Mouse (Mus musculus): ENCODE data around the gene Fam20b.

The Fam20b gene

DNA sequence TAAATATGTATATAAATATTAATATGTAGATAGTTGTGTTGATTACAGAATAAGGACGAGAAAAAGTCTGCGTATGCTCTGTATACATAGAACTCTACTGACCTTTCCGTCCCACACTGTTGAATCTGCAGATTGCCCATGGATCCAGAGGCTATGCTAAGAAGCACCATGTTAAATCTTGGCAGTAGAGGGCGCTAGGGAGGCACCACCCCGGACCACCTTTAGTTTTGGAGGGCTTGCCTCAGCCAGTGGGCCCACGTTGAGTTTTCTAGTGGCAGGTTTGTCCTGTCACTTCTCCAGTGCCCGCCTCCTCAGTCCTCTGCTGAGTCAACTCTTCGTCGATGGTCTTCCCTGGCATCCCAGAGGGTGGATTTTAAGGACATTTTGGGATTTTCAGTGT lies 11.9 kb upstream of the Fam20b start:
- in situ Hi-C loops (cut with MboI): loop anchor here (25.0 kb wide), 1 partner anchor 706 kb away; no protein-coding TSS in a partner anchor

- in situ Hi-C loops (cut with MboI): loop anchor here (25.0 kb wide), 1 partner anchor 710 kb away; no protein-coding TSS in a partner anchor
Measured at GRCm38 (mm10) chr1:156727234-156728108, 8.6 kb upstream of the Fam20b start.

GRCm38 (mm10) chr1:156722089-156722488 lies 3.2 kb upstream of the Fam20b start:
- in situ Hi-C loops (cut with MboI): no loop called here

DNA sequence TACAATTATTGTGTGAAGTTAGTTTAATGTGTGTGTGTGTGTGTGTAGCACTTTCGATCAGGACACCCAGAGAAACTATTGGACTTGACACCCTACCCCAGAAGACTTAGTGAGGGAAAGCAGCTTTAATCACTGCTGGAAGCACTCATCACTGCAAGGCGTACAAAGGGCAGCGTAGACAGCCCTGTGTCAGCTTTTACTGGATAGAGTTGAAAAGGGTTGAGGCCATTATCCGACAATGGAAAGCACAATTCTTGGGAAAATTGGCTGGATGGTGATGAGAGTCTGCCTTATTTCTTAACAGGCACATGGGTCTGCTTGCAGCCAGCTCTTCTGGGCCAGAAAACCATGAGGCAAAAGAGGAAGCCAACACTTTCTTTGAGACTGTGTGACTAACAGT lies 1.2 kb upstream of the Fam20b start:
- in situ Hi-C loops (cut with MboI): no loop called here

- in situ Hi-C loops (cut with MboI): no loop called here
Measured at GRCm38 (mm10) chr1:156718286-156718949, 468 bp downstream of the Fam20b start.

- in situ Hi-C loops (cut with MboI): no loop called here
Measured at GRCm38 (mm10) chr1:156717751-156718285, 1.1 kb downstream of the Fam20b start.

GRCm38 (mm10) chr1:156716681-156717080 lies 2.2 kb downstream of the Fam20b start:
- in situ Hi-C loops (cut with MboI): no loop called here

GRCm38 (mm10) chr1:156710472-156711098 lies 8.3 kb downstream of the Fam20b start:
- in situ Hi-C loops (cut with MboI): no loop called here

DNA sequence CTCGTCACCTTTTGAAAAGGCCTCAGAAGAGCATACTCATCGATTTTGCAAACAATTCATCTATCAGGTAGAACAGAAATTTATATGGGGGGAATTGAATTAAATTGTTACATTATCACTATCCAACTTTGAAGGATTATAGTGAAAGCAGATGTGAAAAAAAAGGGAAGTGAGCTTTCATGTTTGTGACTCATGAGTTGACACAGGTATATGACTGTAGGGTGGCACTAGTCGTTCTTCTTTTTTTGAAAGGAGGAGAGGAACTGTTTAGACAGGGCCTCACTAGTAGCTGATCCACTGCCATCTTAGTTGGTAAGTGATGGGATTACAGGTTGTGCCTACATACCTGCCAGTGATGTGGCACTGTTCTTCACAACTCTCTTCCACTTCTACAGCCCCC lies 10.2 kb downstream of the Fam20b start:
- in situ Hi-C loops (cut with MboI): no loop called here

GRCm38 (mm10) chr1:156705696-156706285 lies 13.1 kb downstream of the Fam20b start:
- in situ Hi-C loops (cut with MboI): no loop called here

DNA sequence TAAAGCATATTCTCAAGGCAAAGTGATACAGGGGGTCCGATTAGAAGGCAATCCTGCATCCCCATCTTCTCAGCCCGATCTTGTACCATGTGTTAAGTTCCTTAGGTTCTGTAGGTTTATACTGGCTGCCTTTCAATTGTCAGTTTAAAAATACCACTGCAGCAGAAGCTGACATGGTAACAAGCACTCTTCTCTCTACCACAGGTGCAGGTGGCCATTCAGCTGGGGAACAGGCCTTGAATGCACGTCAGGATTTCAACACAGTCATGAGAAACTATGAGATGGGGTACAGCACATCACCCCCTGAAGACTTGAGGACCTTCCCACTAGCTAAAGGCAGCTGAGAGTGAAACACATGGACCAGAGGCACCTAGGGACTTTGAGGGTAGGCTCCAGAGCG lies 15.4 kb downstream of the Fam20b start:
- in situ Hi-C loops (cut with MboI): no loop called here

GRCm38 (mm10) chr1:156702151-156702550 lies 16.7 kb downstream of the Fam20b start:
- in situ Hi-C loops (cut with MboI): no loop called here

DNA sequence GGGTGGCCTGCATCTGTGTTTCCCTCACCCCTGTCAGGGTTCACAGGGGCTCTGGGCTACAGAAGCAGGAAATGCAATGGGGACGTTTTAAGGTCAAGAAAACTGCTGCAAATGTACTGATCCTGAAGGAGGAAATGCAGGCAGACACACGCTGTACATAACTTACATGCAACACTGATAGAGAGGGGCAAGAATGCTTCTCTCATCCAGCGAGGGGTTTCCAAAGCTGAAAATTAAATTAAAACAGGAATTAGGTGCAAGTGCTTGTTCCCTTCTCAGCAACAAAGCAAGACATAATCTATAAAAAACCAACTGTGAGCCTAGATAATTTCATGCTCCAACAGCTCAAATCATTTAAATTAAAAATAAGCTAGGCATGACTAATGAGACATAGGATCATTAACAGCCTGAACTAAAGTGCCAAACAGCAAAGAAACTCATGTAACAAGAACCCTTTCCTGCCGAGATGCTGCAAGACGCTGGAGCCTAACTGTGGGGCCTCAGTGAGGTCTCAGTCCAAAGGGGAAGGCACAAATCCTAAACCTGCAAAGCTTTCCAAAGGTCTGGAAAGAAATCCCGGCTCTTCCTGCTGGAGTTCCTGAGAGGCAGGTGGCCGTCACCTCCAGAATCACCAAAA lies 32.7 kb downstream of the Fam20b start:
- in situ Hi-C loops (cut with MboI): no loop called here

- in situ Hi-C loops (cut with MboI): no loop called here
Measured at GRCm38 (mm10) chr1:156679599-156679998, 39.3 kb downstream of the Fam20b start.

DNA sequence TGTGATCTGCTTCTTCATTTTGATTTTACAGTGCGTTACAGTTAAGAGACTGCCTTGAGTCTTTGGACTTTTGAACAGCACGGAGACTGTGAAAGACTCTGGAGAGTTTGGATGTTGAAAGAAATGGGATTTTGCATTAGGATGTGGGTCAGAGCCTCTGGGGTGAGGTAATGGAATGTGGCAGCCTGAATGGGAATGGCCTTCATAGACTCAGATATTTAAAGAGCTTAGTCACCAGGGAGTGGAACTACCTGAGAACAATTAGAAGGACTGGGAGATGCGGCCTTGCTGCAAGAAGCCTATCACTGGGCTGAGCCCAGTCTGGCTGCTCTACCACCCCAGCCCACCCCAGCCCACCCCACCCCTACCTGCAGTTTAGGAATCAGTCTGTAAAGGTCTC lies 41.7 kb downstream of the Fam20b start:
- in situ Hi-C loops (cut with MboI): no loop called here

DNA sequence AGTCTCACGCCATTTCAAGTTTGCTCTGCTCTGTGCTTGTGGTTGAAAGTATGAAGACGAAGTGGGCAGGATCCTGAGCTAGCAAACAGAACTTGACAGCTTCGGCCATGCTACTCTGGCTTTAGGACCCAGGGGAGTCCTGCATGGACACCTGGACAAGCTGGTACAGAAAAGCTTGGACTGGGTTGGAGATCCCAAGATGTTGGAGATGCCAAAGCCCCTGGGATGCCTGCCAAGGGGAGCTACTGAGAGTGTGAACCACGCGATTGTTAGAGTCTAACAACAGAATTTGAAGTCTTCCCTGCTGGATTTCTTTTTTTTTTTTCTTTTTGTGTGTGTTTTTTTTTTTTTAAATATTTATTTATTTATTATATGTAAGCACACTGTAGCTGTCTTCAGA lies 42.3 kb downstream of the Fam20b start:
- in situ Hi-C loops (cut with MboI): no loop called here

DNA sequence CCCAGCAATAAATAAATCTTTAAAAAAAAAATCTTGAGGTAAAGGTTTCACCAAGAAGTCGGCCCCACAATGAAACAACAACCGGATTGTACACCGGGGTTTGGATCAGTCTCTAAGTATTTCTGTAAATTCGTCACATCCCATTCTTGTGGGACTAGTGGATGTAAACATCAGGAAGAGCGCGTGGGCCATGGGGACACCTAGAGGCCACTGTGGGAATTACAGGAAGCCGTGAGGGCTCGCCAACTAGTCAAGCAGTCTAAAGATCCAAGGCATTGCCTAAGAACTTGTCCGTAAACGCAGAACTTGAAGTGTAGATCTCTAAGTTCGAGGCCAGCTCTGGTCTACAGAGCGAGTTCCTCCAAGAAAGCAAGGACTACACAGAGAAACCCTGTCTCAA lies 42.7 kb downstream of the Fam20b start:
- in situ Hi-C loops (cut with MboI): no loop called here

GRCm38 (mm10) chr1:156674195-156675000 lies 44.5 kb downstream of the Fam20b start, which contains the start of gene Tor3a:
TSS of gene Tor3a (minus strand) at chr1:156674356.
- in situ Hi-C loops (cut with MboI): no loop called here

GRCm38 (mm10) chr1:156673476-156674194 lies 45.3 kb downstream of the Fam20b start:
- in situ Hi-C loops (cut with MboI): no loop called here

Measured in mature B cell (primary cell).